Mouse (Mus musculus): ENCODE results near the gene AL732309.1. TPM values are rescaled to one million over a fixed set of nuclear protein-coding genes. Genes with fewer than 3 reads are reported as not detected.

The AL732309.1 gene
- total RNA-seq (2023) = 1 to 10 TPM; 2.3 to 2.6 TPM

GRCm38 (mm10) chr2:25246183-25247072, at the start of gene AL732309.1:
Gene AL732309.1 (minus strand): TSS chr2:25246863.

GRCm38 (mm10) chr2:25289651-25290050, 43.0 kb upstream of the AL732309.1 start, which contains the start of gene Lrrc26:
Gene Lrrc26 (plus strand): TSS chr2:25289915.

GRCm38 (mm10) chr2:25287927-25288649, 41.4 kb upstream of the AL732309.1 start, which contains the start of gene Tmem210:
Gene Tmem210 (plus strand): TSS chr2:25288145.

GRCm38 (mm10) chr2:25271827-25272511, 25.3 kb upstream of the AL732309.1 start, which contains the start of the genes Ssna1 and Anapc2:
Gene Ssna1 (minus strand): TSS chr2:25272438.
Gene Anapc2 (plus strand): TSS chr2:25272478.

GRCm38 (mm10) chr2:25262291-25262767, 15.7 kb upstream of the AL732309.1 start, which contains the start of gene Tprn:
Gene Tprn (plus strand): TSS chr2:25262618.

GRCm38 (mm10) chr2:25255284-25255779, 8.7 kb upstream of the AL732309.1 start, which contains the start of gene Tmem203:
Gene Tmem203 (plus strand): TSS chr2:25255439.

GRCm38 (mm10) chr2:25242101-25242506, 4.6 kb downstream of the AL732309.1 start, which contains the start of the genes Rnf208 and Cysrt1:
Gene Rnf208 (plus strand): TSS chr2:25242255.
Gene Cysrt1 (minus strand): TSS chr2:25242452.

GRCm38 (mm10) chr2:25236614-25237013, 10.0 kb downstream of the AL732309.1 start, which contains the start of gene Rnf224:
Gene Rnf224 (minus strand): TSS chr2:25236787.

GRCm38 (mm10) chr2:25234050-25234449, 12.6 kb downstream of the AL732309.1 start, which contains the start of gene Slc34a3:
Gene Slc34a3 (minus strand): TSS chr2:25234364.

GRCm38 (mm10) chr2:25224492-25224765, 22.2 kb downstream of the AL732309.1 start, which contains the start of gene Tubb4b:
Gene Tubb4b (minus strand): TSS chr2:25224702.

GRCm38 (mm10) chr2:25218445-25218844, 28.2 kb downstream of the AL732309.1 start, which contains the start of gene Fam166a:
Gene Fam166a (plus strand): TSS chr2:25218745.

GRCm38 (mm10) chr2:25214444-25214843, 32.2 kb downstream of the AL732309.1 start, which contains the start of gene Stpg3:
Gene Stpg3 (minus strand): TSS chr2:25214637.

GRCm38 (mm10) chr2:25211121-25211670, 35.5 kb downstream of the AL732309.1 start, which contains the start of gene Nelfb:
Gene Nelfb (minus strand): TSS chr2:25211489.

GRCm38 (mm10) chr2:25196172-25196954, 50.3 kb downstream of the AL732309.1 start, which contains the start of gene Tor4a:
Gene Tor4a (minus strand): TSS chr2:25196886.

Other genes with a start within 250 kb of the AL732309.1 start
- gene Nsmf, start 192.5 kb downstream of the AL732309.1 start, total RNA-seq (2023) = 10 to 100 TPM; 23.6 to 33.9 TPM
- gene Entpd8, start 166.6 kb downstream of the AL732309.1 start, total RNA-seq (2023) = not detected
- gene Noxa1, start 151.7 kb downstream of the AL732309.1 start, total RNA-seq (2023) = not detected
- gene Nrarp, start 66.1 kb downstream of the AL732309.1 start, total RNA-seq (2023) = 1 to 10 TPM; 5.6 to 5.8 TPM
- 10 to 100 TPM; 34.6 to 36.4 TPM for gene Tor4a, start 50.0 kb downstream of the AL732309.1 start, total RNA-seq (2023)
- 10 to 100 TPM; 48.9 to 59.0 TPM for gene Nelfb, start 35.4 kb downstream of the AL732309.1 start, total RNA-seq (2023)
- gene Stpg3, start 32.2 kb downstream of the AL732309.1 start, total RNA-seq (2023) = not detected
- not detected for gene Fam166a, start 28.1 kb downstream of the AL732309.1 start, total RNA-seq (2023)
- gene Tubb4b, start 22.2 kb downstream of the AL732309.1 start, total RNA-seq (2023) = 10 to 100 TPM; 47.5 to 50.6 TPM
- gene Slc34a3, start 12.5 kb downstream of the AL732309.1 start, total RNA-seq (2023) = not detected
- gene Rnf224, start 10.1 kb downstream of the AL732309.1 start, total RNA-seq (2023) = not detected
- gene Rnf208, start 4.6 kb downstream of the AL732309.1 start, total RNA-seq (2023) = under 1 TPM in 1 of 2 experiments, not detected in 1; 0.88 TPM
- gene Cysrt1, start 4.4 kb downstream of the AL732309.1 start, total RNA-seq (2023) = not detected
- gene Tmem203, start 8.6 kb upstream of the AL732309.1 start, total RNA-seq (2023) = 10 to 100 TPM; 14.0 to 21.2 TPM
- 10 to 100 TPM; 21.1 to 24.9 TPM for gene Tprn, start 15.8 kb upstream of the AL732309.1 start, total RNA-seq (2023)
- 10 to 100 TPM; 49.1 TPM for gene Ssna1, start 25.6 kb upstream of the AL732309.1 start, total RNA-seq (2023)
- gene Anapc2, start 25.6 kb upstream of the AL732309.1 start, total RNA-seq (2023) = 10 to 100 TPM; 83.4 to 88.1 TPM
- not detected for gene Tmem210, start 41.3 kb upstream of the AL732309.1 start, total RNA-seq (2023)
- gene Lrrc26, start 43.1 kb upstream of the AL732309.1 start, total RNA-seq (2023) = not detected
- not detected for gene Grin1, start 72.3 kb upstream of the AL732309.1 start, total RNA-seq (2023)
- 10 to 100 TPM; 33.9 to 41.6 TPM for gene Man1b1, start 85.5 kb upstream of the AL732309.1 start, total RNA-seq (2023)
- gene Dpp7, start 109.5 kb upstream of the AL732309.1 start, total RNA-seq (2023) = 10 to 100 TPM; 25.9 to 31.9 TPM
- 10 to 100 TPM; 24.7 to 30.9 TPM for gene Uap1l1, start 118.8 kb upstream of the AL732309.1 start, total RNA-seq (2023)
- not detected for gene Sapcd2, start 125.5 kb upstream of the AL732309.1 start, total RNA-seq (2023)
- not detected for gene Entpd2, start 149.0 kb upstream of the AL732309.1 start, total RNA-seq (2023)
- gene Npdc1, start 152.5 kb upstream of the AL732309.1 start, total RNA-seq (2023) = not detected
- 10 to 100 TPM; 15.6 to 17.3 TPM for gene Fut7, start 176.4 kb upstream of the AL732309.1 start, total RNA-seq (2023)
- gene Abca2, start 181.8 kb upstream of the AL732309.1 start, total RNA-seq (2023) = 10 to 100 TPM; 35.3 to 36.1 TPM
- not detected for gene Clic3, start 210.0 kb upstream of the AL732309.1 start, total RNA-seq (2023)
- 10 to 100 TPM; 24.0 to 34.2 TPM for gene Paxx, start 214.2 kb upstream of the AL732309.1 start, total RNA-seq (2023)
- gene Ptgds, start 223.2 kb upstream of the AL732309.1 start, total RNA-seq (2023) = not detected
- gene Lcn12, start 247.0 kb upstream of the AL732309.1 start, total RNA-seq (2023) = not detected